Mouse (Mus musculus) embryonic fibroblast, embryonic 13.5 days (primary cell): ENCODE results near the gene Kazn.

Experiments used
- CTCF ChIP-seq: IDR thresholded peaks from 2 replicates; pipeline ENCODE4 v1.5.1; 2011; ENCODE audit warnings: mild to moderate bottlenecking, control low read depth, low read length, moderate library complexity, borderline replicate concordance; ENCODE audit not compliant: insufficient read depth
- POLR2A ChIP-seq: IDR thresholded peaks from 2 replicates; pipeline ENCODE4 v1.6.1; 2011; ENCODE audit warnings: low read depth, mild to moderate bottlenecking, control low read depth, low read length, moderate library complexity

DNA sequence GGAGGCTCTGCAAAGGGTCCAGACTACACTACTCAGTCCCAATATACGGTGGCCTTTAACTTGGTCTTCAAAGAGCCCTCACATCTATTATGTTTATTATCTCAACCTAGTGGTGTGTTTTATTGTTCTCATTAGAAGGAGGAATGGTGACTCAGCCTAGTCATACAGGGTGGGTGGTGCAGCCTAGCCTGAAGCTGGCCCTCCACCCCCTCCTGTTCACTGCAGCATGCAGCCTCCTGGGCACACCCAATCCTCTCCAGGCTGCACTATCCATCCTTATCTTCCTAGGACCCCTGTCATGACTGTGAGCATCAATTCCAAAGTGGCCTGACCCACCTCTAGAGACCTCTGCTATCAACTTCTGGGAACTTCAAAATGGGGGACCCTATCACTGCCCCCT, 16.8 kb downstream of the Kazn start:
- TF ChIP-seq CTCF = no peak
- TF ChIP-seq POLR2A = no peak
